Mouse (Mus musculus) T-cell, adult 2 months (primary cell): ENCODE data around the gene Rhox3e.
"Not testable (repeated sequence)": the region's sequence is repeated elsewhere in the genome, so short reads cannot be mapped to it uniquely, and the experiment has no call there.

Experiments
- DNase-seq: peaks from one replicate; pipeline ENCODE4 v3.0.0; 2022; ENCODE audit warnings: low spot score

The Rhox3e gene

GRCm38 (mm10) chrX:37541719-37542118 is at the start of gene Rhox3e:
Gene Rhox3e, plus strand, starts transcription at chrX:37542019.
- not testable (repeated sequence) for DNase-seq

DNA sequence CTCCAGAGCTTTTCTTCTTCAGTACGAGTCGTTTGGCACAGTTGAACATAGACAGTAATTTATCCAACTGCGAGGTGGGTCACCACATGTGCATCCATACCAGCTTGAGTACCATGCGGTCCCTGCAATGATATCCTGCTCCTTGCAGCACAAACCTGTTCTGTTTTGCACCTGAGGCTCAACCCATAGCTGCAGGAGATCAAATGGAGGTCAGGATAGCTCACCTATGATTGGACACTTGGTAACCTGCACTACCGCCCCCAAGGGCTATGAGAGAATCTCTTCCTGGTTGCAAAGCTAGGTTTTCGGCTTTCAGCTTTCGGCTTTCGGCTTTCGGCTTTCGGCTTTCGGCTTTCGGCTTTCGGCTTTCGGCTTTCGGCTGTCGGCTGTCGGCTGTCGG is 27.8 kb upstream of the Rhox3e start, which contains the start of gene Rhox4d:
Gene Rhox4d, plus strand, starts transcription at position 301 of the 400 bp plus-strand sequence.
- DNase-seq: not testable (repeated sequence)

DNA sequence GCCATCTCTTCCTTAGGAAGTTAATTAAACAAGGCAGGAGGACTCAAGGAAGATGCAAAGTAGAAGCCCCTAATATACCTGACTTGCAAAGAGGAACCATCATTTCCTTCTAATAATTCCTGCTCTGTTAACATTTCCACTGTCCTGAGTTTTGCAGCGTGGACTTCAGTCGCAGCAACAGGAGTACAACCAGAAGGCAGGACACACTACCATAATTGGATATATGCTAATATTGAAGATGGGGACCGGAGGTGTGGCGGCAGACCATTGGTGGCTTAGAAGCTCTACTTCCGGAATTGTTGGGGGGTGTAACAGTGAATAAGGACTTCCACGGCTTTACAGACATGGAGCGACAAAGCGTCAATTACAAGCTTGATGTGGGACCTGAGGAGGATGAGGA is 11.7 kb upstream of the Rhox3e start, which contains the start of gene Rhox2e:
Gene Rhox2e, plus strand, starts transcription at position 301 of the 400 bp plus-strand sequence.
- not testable (repeated sequence) for DNase-seq

DNA sequence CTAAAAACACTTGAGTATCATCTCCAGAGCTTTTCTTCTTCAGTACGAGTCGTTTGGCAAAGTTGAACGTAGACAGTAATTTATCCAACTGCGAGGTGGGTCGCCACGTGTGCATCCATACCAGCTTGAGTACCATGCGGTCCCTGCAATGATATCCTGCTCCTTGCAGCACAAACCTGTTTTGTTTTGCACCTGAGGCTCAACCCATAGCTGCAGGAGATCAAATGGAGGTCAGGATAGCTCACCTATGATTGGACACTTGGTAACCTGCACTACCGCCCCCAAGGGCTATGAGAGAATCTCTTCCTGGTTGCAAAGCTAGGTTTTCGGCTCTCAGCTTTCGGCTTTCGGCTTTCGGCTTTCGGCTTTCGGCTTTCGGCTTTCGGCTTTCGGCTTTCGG is 15.3 kb downstream of the Rhox3e start, which contains the start of gene Rhox4e:
Gene Rhox4e, plus strand, starts transcription at position 301 of the 400 bp plus-strand sequence.
- DNase-seq: not testable (repeated sequence)

- not testable (repeated sequence) for DNase-seq
Observed at GRCm38 (mm10) chrX:37571105-37571504, 29.3 kb downstream of the Rhox3e start, which contains the start of gene Rhox2f. Gene Rhox2f, plus strand, starts transcription at chrX:37571405.

- DNase-seq: not testable (repeated sequence)
Observed at GRCm38 (mm10) chrX:37572638-37573037, 30.8 kb downstream of the Rhox3e start.

GRCm38 (mm10) chrX:37580692-37581091 is 38.9 kb downstream of the Rhox3e start, which contains the start of gene Rhox3f:
Gene Rhox3f, plus strand, starts transcription at chrX:37580992.
- not testable (repeated sequence) for DNase-seq
